Comparison of ENCODE assay signal across 28 mouse cellular contexts in the genomic region with DNA sequence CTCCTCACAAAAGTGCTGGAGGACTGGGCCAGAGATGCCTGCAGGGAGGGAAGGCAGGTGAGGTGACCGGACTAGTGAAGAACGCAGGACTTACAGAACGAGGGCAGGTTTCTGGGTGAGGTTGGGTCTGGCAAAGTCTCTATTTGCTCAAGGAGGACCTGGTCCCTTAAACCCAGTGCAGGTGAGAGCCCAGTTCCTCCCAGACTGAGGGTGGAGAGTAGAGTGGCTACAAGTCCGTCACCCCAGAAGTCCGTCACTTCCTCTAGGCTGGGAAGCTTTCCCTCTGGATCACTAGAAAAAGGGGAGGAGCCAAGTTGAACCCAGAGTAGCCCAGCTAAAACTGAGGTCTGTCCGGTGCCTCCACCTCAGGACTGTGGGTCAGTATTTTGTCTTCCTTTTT. TPM values are rescaled to one million over a fixed set of nuclear protein-coding genes. Genes with fewer than 3 reads are reported as not detected.
DNase-seq lines count a peak whose midpoint lies in the region; ATAC-seq and TF ChIP-seq lines count a peak whose summit lies in the region.
"Had no signal": no experiment of that assay in that cellular context is flagged by ENCODE, and none has a peak within 500 bp of the region (broad histone marks: within the 10 kb centered on the region; RNA-seq: fewer than 3 reads in every experiment).

No protein-coding gene starts in this region.

- peaks cover 91% of the 10 kb centered on the region for H3K4me1 ChIP-seq in hindbrain, embryonic 10.5 days (replicated peaks)
- H3K4me1 ChIP-seq in hindbrain, embryonic 14.5 days (replicated peaks; ENCODE audit: control insufficient read depth, insufficient read depth, low read length) = peaks cover 15% of the 10 kb centered on the region; the same call in 1 of the 2 replicates
- H3K4me1 ChIP-seq in lung, postnatal 0 days (ENCODE audit: insufficient read depth, low read depth, low read length) = peaks cover 6% of the 10 kb centered on the region
- peaks cover 41% of the 10 kb centered on the region for H3K4me1 ChIP-seq in neural tube, embryonic 11.5 days (ENCODE audit: control insufficient read depth, insufficient read depth, low read length)
- peaks cover 21% of the 10 kb centered on the region for H3K4me1 ChIP-seq in neural tube, embryonic 15.5 days
- H3K4me1 ChIP-seq in stomach, postnatal 0 days (replicated peaks; ENCODE audit: control insufficient read depth, insufficient read depth) = peaks cover 3% of the 10 kb centered on the region; the same call in 1 of the 2 replicates

- intact Hi-C loops in gastrocnemius, adult 2 months (cut with DNase I) = no loop called here

- no peak for DNase-seq in hindbrain, embryonic 10.5 days (ENCODE audit: low spot score)
- no peak for DNase-seq in hindbrain, embryonic 14.5 days (ENCODE audit: low spot score)
- DNase-seq in lung, postnatal 0 days (ENCODE audit: low spot score) = peak; percentile 65
- DNase-seq in lung, postnatal 14 days = no peak
- DNase-seq in neural tube, embryonic 11.5 days (ENCODE audit: low spot score) = peak; percentile 7
- peak; percentile 80 for DNase-seq in stomach, postnatal 0 days (ENCODE audit: low spot score)
- DNase-seq in gastrocnemius, adult 2 months = no peak
- DNase-seq: adrenal gland, postnatal 10 days; cerebellum, adult 8-10 months; cerebellum, postnatal 25 days; heart, adult 2 months; heart, postnatal 10 days; kidney, adult 11 months; kidney, postnatal 25 days; left cerebral cortex, postnatal 4 days; lung, embryonic 14.5 days; right cerebral cortex, postnatal 14 days; thymus, adult 2 months; thymus, postnatal 36 days had no signal

- peaks cover 22% of the 10 kb centered on the region for H3K27me3 ChIP-seq in hindbrain, embryonic 10.5 days (ENCODE audit: insufficient read depth, poor library complexity, severe bottlenecking)
- H3K27me3 ChIP-seq in hindbrain, embryonic 14.5 days (ENCODE audit: control insufficient read depth, insufficient read depth, low read length) = 0 out of 2 replicates have a peak, but pooled peaks cover 3% of the 10 kb centered on the region
- no peaks in the 10 kb centered on the region for H3K27me3 ChIP-seq in lung, postnatal 0 days (replicated peaks; ENCODE audit: insufficient read depth, low read length)
- no peaks in the 10 kb centered on the region for H3K27me3 ChIP-seq in neural tube, embryonic 11.5 days (ENCODE audit: control insufficient read depth, insufficient read depth, low read length)
- no peaks in the 10 kb centered on the region; the same call in 1 of the 2 replicates for H3K27me3 ChIP-seq in neural tube, embryonic 15.5 days (replicated peaks)
- no peaks in the 10 kb centered on the region for H3K27me3 ChIP-seq in stomach, postnatal 0 days (ENCODE audit: control insufficient read depth, insufficient read depth, low read length)
- H3K27me3 ChIP-seq: forebrain, embryonic 15.5 days; neural tube, embryonic 13.5 days had no signal

- TF ChIP-seq EP300 in lung, postnatal 0 days (IDR thresholded peaks at IDR 0.05) = no peak
- TF ChIP-seq EP300 in stomach, postnatal 0 days (optimal IDR thresholded peaks at IDR 0.05) = no peak

- no peak for TF ChIP-seq CTCF in lung, postnatal 0 days (IDR thresholded peaks at IDR 0.05)
- no peak for TF ChIP-seq CTCF in stomach, postnatal 0 days (IDR thresholded peaks at IDR 0.05; ENCODE audit: low read depth)
- no peak for TF ChIP-seq CTCF in gastrocnemius, adult 2 months (IDR thresholded peaks at IDR 0.05)

- WGBS in hindbrain, embryonic 10.5 days = 78% methylated on average over 6 of the region's 6 CpGs
- WGBS in hindbrain, embryonic 14.5 days = 83% methylated on average over 6 of the region's 6 CpGs
- WGBS in lung, postnatal 0 days = 53% methylated on average over 6 of the region's 6 CpGs
- WGBS in neural tube, embryonic 11.5 days = 71% methylated on average over 6 of the region's 6 CpGs
- 80% methylated on average over 6 of the region's 6 CpGs for WGBS in neural tube, embryonic 15.5 days
- WGBS in stomach, postnatal 0 days = 41% methylated on average over 6 of the region's 6 CpGs

- no peaks in the 10 kb centered on the region for H3K9me3 ChIP-seq in hindbrain, embryonic 10.5 days
- H3K9me3 ChIP-seq in hindbrain, embryonic 14.5 days (ENCODE audit: control insufficient read depth, low read length) = no peaks in the 10 kb centered on the region
- no peaks in the 10 kb centered on the region for H3K9me3 ChIP-seq in lung, postnatal 0 days (ENCODE audit: low read length)
- H3K9me3 ChIP-seq in neural tube, embryonic 11.5 days (ENCODE audit: control insufficient read depth, low read length) = no peaks in the 10 kb centered on the region
- no peaks in the 10 kb centered on the region for H3K9me3 ChIP-seq in neural tube, embryonic 15.5 days (replicated peaks)
- no peaks in the 10 kb centered on the region for H3K9me3 ChIP-seq in stomach, postnatal 0 days (ENCODE audit: control insufficient read depth, low read length)
- H3K9me3 ChIP-seq: forebrain, embryonic 15.5 days; G1E; heart, embryonic 13.5 days; neural tube, embryonic 13.5 days had no signal

- peaks cover 25% of the 10 kb centered on the region for H3K36me3 ChIP-seq in hindbrain, embryonic 10.5 days
- H3K36me3 ChIP-seq in hindbrain, embryonic 14.5 days (replicated peaks; ENCODE audit: control insufficient read depth, insufficient read depth) = no peaks in the 10 kb centered on the region
- H3K36me3 ChIP-seq in lung, postnatal 0 days (ENCODE audit: insufficient read depth, low read length) = no peaks in the 10 kb centered on the region
- no peaks in the 10 kb centered on the region; the same call in 1 of the 2 replicates for H3K36me3 ChIP-seq in neural tube, embryonic 11.5 days (ENCODE audit: control insufficient read depth, insufficient read depth, low read length)
- no peaks in the 10 kb centered on the region for H3K36me3 ChIP-seq in neural tube, embryonic 15.5 days
- no peaks in the 10 kb centered on the region for H3K36me3 ChIP-seq in stomach, postnatal 0 days (ENCODE audit: control insufficient read depth, insufficient read depth, low read length)
- H3K36me3 ChIP-seq: forebrain, embryonic 15.5 days; heart, embryonic 13.5 days; neural tube, embryonic 13.5 days had no signal

- H3K4me3 ChIP-seq in hindbrain, embryonic 10.5 days = no peak overlapping the region
- H3K4me3 ChIP-seq in hindbrain, embryonic 14.5 days (replicated peaks; ENCODE audit: low read length) = no peak overlapping the region
- H3K4me3 ChIP-seq in lung, postnatal 0 days (ENCODE audit: low read depth, low read length) = no peak overlapping the region
- H3K4me3 ChIP-seq in neural tube, embryonic 11.5 days (ENCODE audit: low read depth, low read length) = no peak overlapping the region
- H3K4me3 ChIP-seq in neural tube, embryonic 15.5 days (replicated peaks) = no peak overlapping the region
- H3K4me3 ChIP-seq in stomach, postnatal 0 days (ENCODE audit: low read depth, low read length) = no peak overlapping the region; the same call in 1 of the 2 replicates
- no peak overlapping the region for H3K4me3 ChIP-seq in gastrocnemius, adult 2 months
- H3K4me3 ChIP-seq: forebrain, embryonic 15.5 days; heart, adult 2 months; heart, embryonic 13.5 days; myocyte; neural tube, embryonic 13.5 days had no signal

- H3K9ac ChIP-seq in hindbrain, embryonic 14.5 days = no peak overlapping the region
- no peak overlapping the region for H3K9ac ChIP-seq in lung, postnatal 0 days (replicated peaks; ENCODE audit: low read depth)
- no peak overlapping the region for H3K9ac ChIP-seq in neural tube, embryonic 11.5 days (ENCODE audit: low read length)
- H3K9ac ChIP-seq in neural tube, embryonic 15.5 days (replicated peaks) = no peak overlapping the region
- no peak overlapping the region for H3K9ac ChIP-seq in stomach, postnatal 0 days (ENCODE audit: low read length)
- H3K9ac ChIP-seq: forebrain, embryonic 15.5 days; heart, embryonic 13.5 days; liver, embryonic 14.5 days; lung, embryonic 14.5 days had no signal

- H3K27ac ChIP-seq in hindbrain, embryonic 10.5 days = peak overlapping the region; percentile 96
- H3K27ac ChIP-seq in hindbrain, embryonic 14.5 days = no peak overlapping the region
- H3K27ac ChIP-seq in lung, postnatal 0 days (ENCODE audit: low read length) = 0 out of 2 replicates have a peak overlapping the region, but pooled peaks have one; percentile 14
- no peak overlapping the region for H3K27ac ChIP-seq in neural tube, embryonic 11.5 days (ENCODE audit: low read depth, low read length)
- no peak overlapping the region for H3K27ac ChIP-seq in neural tube, embryonic 15.5 days (replicated peaks)
- peak overlapping the region; percentile 76 for H3K27ac ChIP-seq in stomach, postnatal 0 days (replicated peaks)
- no peak overlapping the region for H3K27ac ChIP-seq in gastrocnemius, adult 2 months
- H3K27ac ChIP-seq: forebrain, embryonic 15.5 days; heart, adult 2 months; heart, embryonic 13.5 days; liver, embryonic 14.5 days; neural tube, embryonic 13.5 days had no signal

- ATAC-seq in hindbrain, embryonic 14.5 days (ENCODE audit: low FRiP score) = no peak
- ATAC-seq in lung, postnatal 0 days = peak; percentile 71
- no peak for ATAC-seq in neural tube, embryonic 11.5 days (ENCODE audit: insufficient read depth, low FRiP score, low TSS enrichment)
- no peak for ATAC-seq in neural tube, embryonic 15.5 days (ENCODE audit: low FRiP score)
- peak; percentile 89 for ATAC-seq in stomach, postnatal 0 days (ENCODE audit: low FRiP score, low TSS enrichment)
- ATAC-seq: forebrain, embryonic 15.5 days; hindbrain, embryonic 16.5 days; midbrain, embryonic 16.5 days had no signal

- H3K4me2 ChIP-seq in hindbrain, embryonic 14.5 days (replicated peaks) = no peak overlapping the region
- H3K4me2 ChIP-seq in lung, postnatal 0 days (replicated peaks; ENCODE audit: low read depth, low read length) = no peak overlapping the region
- no peak overlapping the region for H3K4me2 ChIP-seq in neural tube, embryonic 11.5 days (ENCODE audit: low read depth)
- no peak overlapping the region for H3K4me2 ChIP-seq in neural tube, embryonic 15.5 days
- no peak overlapping the region for H3K4me2 ChIP-seq in stomach, postnatal 0 days (replicated peaks; ENCODE audit: low read depth)
- H3K4me2 ChIP-seq: forebrain, embryonic 15.5 days; heart, embryonic 13.5 days; lung, embryonic 14.5 days; neural tube, embryonic 13.5 days had no signal

RNA-seq across cellular contexts. Expression of a gene that starts 11.2 kb away (rescaled TPM):
- 10.9 and 19.2 TPM in 2 replicates for polyA plus RNA-seq in hindbrain, embryonic 10.5 days (2016; fragmentation: Nextera tagmentation; extraction: Ambion mirVana)
- polyA plus RNA-seq in hindbrain, embryonic 14.5 days (2014; fragmentation: Nextera tagmentation; extraction: Ambion mirVana) = 0.82 and 1.6 TPM in 2 replicates
- 5.7 and 6.9 TPM in 2 replicates for polyA plus RNA-seq in lung, postnatal 0 days (2015; fragmentation: Nextera tagmentation; extraction: Ambion mirVana)
- polyA plus RNA-seq in neural tube, embryonic 11.5 days (2014; fragmentation: Nextera tagmentation; extraction: Ambion mirVana) = 11.8 TPM in 2 replicates
- polyA plus RNA-seq in neural tube, embryonic 15.5 days (2015; fragmentation: Nextera tagmentation; extraction: Ambion mirVana) = 2.0 and 3.0 TPM in 2 replicates
- polyA plus RNA-seq in stomach, postnatal 0 days (2015; fragmentation: Nextera tagmentation; extraction: Ambion mirVana) = 18.4 and 23.3 TPM in 2 replicates
- total RNA-seq in gastrocnemius, adult 2 months (2021) = 1 to 10 TPM in 1 of 2 experiments, under 1 TPM in 1; 0.84 to 1.4 TPM

RNA-seq across cellular contexts. Expression of a gene that starts 33.4 kb away (rescaled TPM):
- polyA plus RNA-seq in hindbrain, embryonic 10.5 days (2016; fragmentation: Nextera tagmentation; extraction: Ambion mirVana) = 12.9 and 13.2 TPM in 2 replicates
- 13.1 and 14.1 TPM in 2 replicates for polyA plus RNA-seq in hindbrain, embryonic 14.5 days (2014; fragmentation: Nextera tagmentation; extraction: Ambion mirVana)
- 26.3 and 28.0 TPM in 2 replicates for polyA plus RNA-seq in lung, postnatal 0 days (2015; fragmentation: Nextera tagmentation; extraction: Ambion mirVana)
- polyA plus RNA-seq in neural tube, embryonic 11.5 days (2014; fragmentation: Nextera tagmentation; extraction: Ambion mirVana) = 18.7 and 21.6 TPM in 2 replicates
- 8.0 and 15.4 TPM in 2 replicates for polyA plus RNA-seq in neural tube, embryonic 15.5 days (2015; fragmentation: Nextera tagmentation; extraction: Ambion mirVana)
- 13.8 and 14.3 TPM in 2 replicates for polyA plus RNA-seq in stomach, postnatal 0 days (2015; fragmentation: Nextera tagmentation; extraction: Ambion mirVana)
- total RNA-seq in gastrocnemius, adult 2 months (2021) = 10 to 100 TPM; 69.6 to 76.1 TPM

Comparison
In these comparisons a context has a peak if more than half of its experiments do, and no peak if none do; other contexts are left out.
1. DNase-seq: peak in lung, postnatal 0 days (single experiment), neural tube, embryonic 11.5 days (single experiment) and stomach, postnatal 0 days (single experiment); none in hindbrain, embryonic 10.5 days (single experiment), hindbrain, embryonic 14.5 days (single experiment), lung, postnatal 14 days (single experiment) and gastrocnemius, adult 2 months (single experiment).
2. H3K27ac ChIP-seq: peak in hindbrain, embryonic 10.5 days (single experiment), lung, postnatal 0 days (single experiment) and stomach, postnatal 0 days (single experiment); none in hindbrain, embryonic 14.5 days (single experiment), neural tube, embryonic 11.5 days (single experiment), neural tube, embryonic 15.5 days (single experiment) and gastrocnemius, adult 2 months (single experiment).
3. ATAC-seq: peak in lung, postnatal 0 days (single experiment) and stomach, postnatal 0 days (single experiment); none in hindbrain, embryonic 14.5 days (single experiment), neural tube, embryonic 11.5 days (single experiment) and neural tube, embryonic 15.5 days (single experiment).